Mouse (Mus musculus) small intestine, adult 2 months (tissue): Measurements from ENCODE around the gene 2310007B03Rik.

Experiments used
- CTCF ChIP-seq: fragments of 200-500 bp; IDR thresholded peaks from 2 replicates; pipeline ENCODE4 v1.5.1; 2012; ENCODE audit warnings: low read depth, mild to moderate bottlenecking, control low read depth, inconsistent platforms, low read length, moderate library complexity, mixed read lengths; ENCODE audit not compliant: insufficient replicate concordance, insufficient read length; ENCODE audit errors: extremely low read depth
- POLR2A ChIP-seq: fragments of 200-500 bp; IDR thresholded peaks from 2 replicates; pipeline ENCODE4 v1.6.1; 2012; ENCODE audit warnings: low read depth, mild to moderate bottlenecking, control low read depth, inconsistent platforms, low read length, moderate library complexity

DNA sequence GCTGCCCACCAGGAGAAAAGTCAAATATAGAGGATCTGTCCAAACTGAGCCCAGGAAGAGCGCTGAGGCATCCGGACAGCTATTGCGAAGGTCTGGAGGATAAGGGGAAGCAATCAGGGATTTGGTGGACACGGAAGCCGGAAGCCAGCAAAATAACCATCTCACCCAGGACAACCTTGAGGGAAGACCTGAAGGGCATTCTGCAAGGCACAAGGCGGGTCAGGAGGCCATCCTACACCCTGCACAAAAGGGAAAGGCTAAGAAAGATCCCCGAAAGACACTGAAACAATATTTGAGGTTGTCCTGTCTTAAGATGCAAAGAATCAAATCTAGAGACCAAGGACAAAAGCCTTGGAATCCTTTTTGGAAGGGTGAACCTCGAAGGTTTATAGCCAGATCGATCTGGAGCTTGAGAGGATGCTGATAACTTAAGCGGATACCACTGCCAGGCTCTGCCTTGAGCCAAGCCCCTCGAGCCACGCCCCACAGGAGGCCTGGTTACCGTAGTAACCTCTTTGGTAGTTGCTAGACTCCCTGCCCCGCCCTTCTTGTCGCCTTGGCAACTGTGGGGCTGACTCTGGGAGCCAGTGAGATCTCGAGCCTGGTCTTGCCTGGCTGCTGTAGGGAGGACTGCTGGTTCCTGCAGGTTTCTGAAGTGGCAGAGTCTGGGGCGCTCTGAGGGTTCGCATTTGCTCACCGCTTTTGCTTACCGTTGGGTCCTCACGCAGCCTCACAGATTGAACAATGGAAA, 45.9 kb downstream of the 2310007B03Rik start:
- TF ChIP-seq CTCF (no peak), POLR2A (no peak)
